Mouse (Mus musculus): ENCODE measurements around the gene March9. TPM values are rescaled to one million over a fixed set of nuclear protein-coding genes. Genes with fewer than 3 reads are reported as not detected.
"Not testable (repeated sequence)": the region's sequence is repeated elsewhere in the genome, so short reads cannot be mapped to it uniquely, and the experiment has no call there.

Gene March9
- total RNA-seq, 4 experiments from 2014 or later = 14.8 to 21.9 (median 20.4) TPM

- DNase-seq (ENCODE audit: low spot score in 2 of 2) = no peak
These were observed 19.8 kb upstream of the March9 start for GRCm38 (mm10) chr10:127079665-127080391.

GRCm38 (mm10) chr10:127078677-127079575 lies 18.9 kb upstream of the March9 start:
- DNase-seq (ENCODE audit: low spot score in 2 of 2) = no peak

GRCm38 (mm10) chr10:127078001-127078676 lies 18.2 kb upstream of the March9 start:
- DNase-seq (ENCODE audit: low spot score in 2 of 2) = no peak

- no peak for DNase-seq (ENCODE audit: low spot score in 2 of 2)
These were observed 17.5 kb upstream of the March9 start for GRCm38 (mm10) chr10:127077515-127077914.

GRCm38 (mm10) chr10:127076082-127076481 lies 16.1 kb upstream of the March9 start:
- DNase-seq (ENCODE audit: low spot score in 2 of 2) = no peak

- no peak for DNase-seq (ENCODE audit: low spot score in 2 of 2)
These were observed 15.7 kb upstream of the March9 start for GRCm38 (mm10) chr10:127075651-127076050.

GRCm38 (mm10) chr10:127075080-127075479 lies 15.1 kb upstream of the March9 start, which contains the start of gene Agap2:
Agap2 (plus strand) TSS chr10:127075284.
- DNase-seq (ENCODE audit: low spot score in 2 of 2) = no peak

GRCm38 (mm10) chr10:127073981-127074380 lies 14.0 kb upstream of the March9 start:
- DNase-seq (ENCODE audit: low spot score in 2 of 2) = no peak

- not testable (repeated sequence) for DNase-seq (ENCODE audit: low spot score in 2 of 2)
These were observed 13.0 kb upstream of the March9 start for GRCm38 (mm10) chr10:127072969-127073368.

GRCm38 (mm10) chr10:127072270-127072669 lies 12.3 kb upstream of the March9 start:
- DNase-seq (ENCODE audit: low spot score in 2 of 2) = not testable (repeated sequence)

GRCm38 (mm10) chr10:127071203-127071602 lies 11.2 kb upstream of the March9 start:
- no peak for DNase-seq (ENCODE audit: low spot score in 2 of 2)

- peak; percentile 93 to 95 for DNase-seq (ENCODE audit: low spot score in 2 of 2)
These were observed 10.5 kb upstream of the March9 start, which contains the start of gene Tspan31 for GRCm38 (mm10) chr10:127070190-127071121. Tspan31 (minus strand) TSS chr10:127070264.

GRCm38 (mm10) chr10:127069281-127070189 lies 9.6 kb upstream of the March9 start:
- DNase-seq (ENCODE audit: low spot score in 2 of 2) = no peak

- no peak for DNase-seq (ENCODE audit: low spot score in 2 of 2)
These were observed 8.5 kb upstream of the March9 start for GRCm38 (mm10) chr10:127068360-127069038.

GRCm38 (mm10) chr10:127066519-127067018 lies 6.6 kb upstream of the March9 start:
- no peak for DNase-seq (ENCODE audit: low spot score in 2 of 2)

GRCm38 (mm10) chr10:127065981-127066380 lies 6.0 kb upstream of the March9 start:
- no peak for DNase-seq (ENCODE audit: low spot score in 2 of 2)

- DNase-seq (ENCODE audit: low spot score in 2 of 2) = no peak
These were observed 4.2 kb upstream of the March9 start for GRCm38 (mm10) chr10:127063913-127064870.
